Mouse (Mus musculus): ENCODE measurements around the gene Pik3r5.

Gene Pik3r5

GRCm38 (mm10) chr11:68451282-68451735 lies 19.4 kb downstream of the Pik3r5 start:
- DNase-seq (ENCODE audit: low spot score): peak; percentile 97

- DNase-seq (ENCODE audit: low spot score): peak; percentile 29
Measured at GRCm38 (mm10) chr11:68451747-68452405, 20.0 kb downstream of the Pik3r5 start.

- peak; percentile 56 for DNase-seq (ENCODE audit: low spot score)
Measured at GRCm38 (mm10) chr11:68452740-68453139, 20.8 kb downstream of the Pik3r5 start.

GRCm38 (mm10) chr11:68453301-68453700 lies 21.4 kb downstream of the Pik3r5 start:
- peak; percentile 80 for DNase-seq (ENCODE audit: low spot score)

GRCm38 (mm10) chr11:68458086-68458485 lies 26.2 kb downstream of the Pik3r5 start:
- DNase-seq (ENCODE audit: low spot score): no peak

- no peak for DNase-seq (ENCODE audit: low spot score)
Measured at GRCm38 (mm10) chr11:68459021-68459420, 27.1 kb downstream of the Pik3r5 start.

GRCm38 (mm10) chr11:68459486-68459885 lies 27.6 kb downstream of the Pik3r5 start:
- no peak for DNase-seq (ENCODE audit: low spot score)

- no peak for DNase-seq (ENCODE audit: low spot score)
Measured at GRCm38 (mm10) chr11:68462716-68463115, 30.8 kb downstream of the Pik3r5 start.

GRCm38 (mm10) chr11:68464260-68464659 lies 32.3 kb downstream of the Pik3r5 start:
- DNase-seq (ENCODE audit: low spot score): peak; percentile 50

GRCm38 (mm10) chr11:68465090-68465489 lies 33.2 kb downstream of the Pik3r5 start:
- peak; percentile 8 for DNase-seq (ENCODE audit: low spot score)

- no peak for DNase-seq (ENCODE audit: low spot score)
Measured at GRCm38 (mm10) chr11:68467441-68467840, 35.5 kb downstream of the Pik3r5 start.

GRCm38 (mm10) chr11:68467962-68468612 lies 36.2 kb downstream of the Pik3r5 start:
- no peak for DNase-seq (ENCODE audit: low spot score)

- no peak for DNase-seq (ENCODE audit: low spot score)
Measured at GRCm38 (mm10) chr11:68468886-68469285, 37.0 kb downstream of the Pik3r5 start.

GRCm38 (mm10) chr11:68472162-68472849 lies 40.4 kb downstream of the Pik3r5 start:
- DNase-seq (ENCODE audit: low spot score): no peak

GRCm38 (mm10) chr11:68474600-68474999 lies 42.7 kb downstream of the Pik3r5 start:
- no peak for DNase-seq (ENCODE audit: low spot score)

- DNase-seq (ENCODE audit: low spot score): no peak
Measured at GRCm38 (mm10) chr11:68475676-68476075, 43.8 kb downstream of the Pik3r5 start.

GRCm38 (mm10) chr11:68477661-68478060 lies 45.7 kb downstream of the Pik3r5 start:
- no peak for DNase-seq (ENCODE audit: low spot score)

- DNase-seq (ENCODE audit: low spot score): no peak
Measured at GRCm38 (mm10) chr11:68478574-68478981, 46.7 kb downstream of the Pik3r5 start.

- DNase-seq (ENCODE audit: low spot score): no peak
Measured at GRCm38 (mm10) chr11:68480660-68481059, 48.7 kb downstream of the Pik3r5 start.

GRCm38 (mm10) chr11:68482001-68482400 lies 50.1 kb downstream of the Pik3r5 start:
- DNase-seq (ENCODE audit: low spot score): no peak

GRCm38 (mm10) chr11:68483213-68483612 lies 51.3 kb downstream of the Pik3r5 start:
- peak; percentile 70 for DNase-seq (ENCODE audit: low spot score)

- no peak for DNase-seq (ENCODE audit: low spot score)
Measured at GRCm38 (mm10) chr11:68484431-68484830, 52.5 kb downstream of the Pik3r5 start.

Measured in T-cell, adult 2 months (primary cell).